Mouse (Mus musculus): ENCODE measurements around the gene Katnal1. TPM values are rescaled to one million over a fixed set of nuclear protein-coding genes. Genes with fewer than 3 reads are reported as not detected.

Gene Katnal1
- polyA plus RNA-seq, 1 experiment, result 10.1 TPM

DNA sequence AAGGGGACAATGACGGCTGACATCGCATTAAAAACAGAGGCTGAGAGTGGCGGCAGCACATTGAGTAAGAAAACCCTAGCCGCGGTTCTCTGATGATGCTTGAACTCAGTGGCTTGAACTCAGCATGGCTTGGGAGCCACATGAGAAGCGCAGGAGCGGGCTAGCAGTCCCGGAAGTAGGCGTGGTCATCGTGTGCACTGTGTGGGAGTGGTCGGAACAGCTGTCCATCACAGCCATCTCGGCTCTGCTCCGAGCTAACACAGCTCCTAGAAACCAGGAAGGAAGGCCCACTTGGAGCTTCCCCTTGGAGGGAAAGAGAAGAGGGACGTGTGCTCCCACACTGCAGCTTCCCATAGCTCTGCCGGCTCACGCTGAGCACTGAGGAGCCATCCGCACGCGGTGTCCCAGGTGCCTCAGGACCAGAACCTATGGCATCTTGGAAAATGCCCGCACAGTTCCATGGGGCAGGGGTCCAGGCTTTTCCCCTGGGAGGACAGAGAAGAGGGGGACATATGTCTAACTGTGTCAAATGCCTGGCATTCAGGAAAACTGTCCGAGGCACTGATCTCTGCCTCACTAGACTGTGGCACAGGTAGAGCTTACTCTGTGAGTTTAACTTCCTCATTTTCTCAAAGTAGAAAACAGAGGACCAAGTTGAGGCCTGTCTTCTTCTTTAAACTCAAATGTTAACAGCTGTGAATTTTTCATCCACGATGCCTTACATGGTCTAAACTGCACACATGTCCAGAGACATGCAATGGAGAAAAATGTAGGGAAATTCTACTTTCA is 43.1 kb downstream of the Katnal1 start:
- Histone ChIP-seq H3K4me3 (replicated peaks; ENCODE audit: control insufficient read depth, low read depth, low read length) (no peak overlapping the region), H3K27ac (ENCODE audit: control insufficient read depth, insufficient read depth, low read depth, low read length, poor library complexity) (no peak overlapping the region), H3K4me1 (ENCODE audit: control insufficient read depth, insufficient read depth, low read length) (no peaks in the 10 kb centered on the region; the same call in 1 of the 2 replicates)
- TF ChIP-seq POLR2A (IDR thresholded peaks at IDR 0.05; ENCODE audit: borderline replicate concordance, control insufficient read depth, low read depth, low read length), result no peak
- no peak for TF ChIP-seq CTCF (IDR thresholded peaks at IDR 0.05; ENCODE audit: control insufficient read depth, insufficient read depth, low read length)
- WGBS, result 82% methylated on average over 22 of the region's 22 CpGs

DNA sequence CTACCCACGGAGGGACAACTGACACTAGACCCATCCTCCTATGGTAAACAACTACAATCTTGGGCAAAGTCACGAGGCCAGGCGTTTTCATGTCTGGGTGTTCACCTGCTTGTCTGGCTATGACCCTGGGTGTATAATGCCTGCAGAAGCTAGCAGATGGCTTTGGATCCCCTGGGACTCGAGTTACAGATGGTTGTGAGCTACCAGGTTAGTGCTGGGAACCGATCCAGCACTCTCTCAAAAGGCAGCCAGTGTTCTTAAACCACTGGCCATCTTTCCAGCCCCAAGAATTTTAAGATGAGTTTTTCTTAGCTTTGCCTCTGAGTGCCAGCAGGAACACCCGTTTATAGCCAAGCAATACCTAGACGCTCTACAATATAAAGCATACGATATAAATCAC is 45.4 kb downstream of the Katnal1 start:
- H3K4me3 ChIP-seq (replicated peaks; ENCODE audit: control insufficient read depth, low read depth, low read length), result no peak overlapping the region
- H3K4me1 ChIP-seq (ENCODE audit: control insufficient read depth, insufficient read depth, low read length), result no peaks in the 10 kb centered on the region; the same call in 1 of the 2 replicates
- no peak overlapping the region for H3K27ac ChIP-seq (ENCODE audit: control insufficient read depth, insufficient read depth, low read depth, low read length, poor library complexity)
- TF ChIP-seq POLR2A (IDR thresholded peaks at IDR 0.05; ENCODE audit: borderline replicate concordance, control insufficient read depth, low read depth, low read length), result no peak
- no peak for TF ChIP-seq CTCF (IDR thresholded peaks at IDR 0.05; ENCODE audit: control insufficient read depth, insufficient read depth, low read length)
- 82% methylated on average over 8 of the region's 8 CpGs for WGBS

DNA sequence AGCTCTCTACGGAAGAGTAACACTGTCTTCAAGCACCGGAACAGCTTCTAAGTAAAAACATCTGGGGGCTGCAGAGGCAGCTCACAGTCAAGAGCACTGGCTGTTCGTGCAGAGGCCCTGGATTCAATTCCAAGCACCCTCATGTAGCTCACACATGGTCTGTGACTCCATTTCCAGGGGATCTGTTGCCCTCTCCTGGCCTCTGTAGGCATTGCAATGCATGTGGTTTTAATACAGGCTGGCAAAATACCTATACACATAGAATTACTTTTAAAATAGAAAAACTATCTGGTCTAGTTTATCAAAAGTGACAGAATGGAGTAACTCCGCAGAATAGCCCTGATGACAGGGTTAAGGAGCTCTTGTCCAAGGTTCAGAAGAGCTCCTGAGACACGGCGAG is 49.9 kb downstream of the Katnal1 start:
- TF ChIP-seq CTCF (IDR thresholded peaks at IDR 0.05; ENCODE audit: control insufficient read depth, insufficient read depth, low read length) (peak; percentile 30; the same call in 1 of the 2 replicates), POLR2A (IDR thresholded peaks at IDR 0.05; ENCODE audit: borderline replicate concordance, control insufficient read depth, low read depth, low read length) (no peak)
- Histone ChIP-seq H3K27ac (ENCODE audit: control insufficient read depth, insufficient read depth, low read depth, low read length, poor library complexity) (no peak overlapping the region), H3K4me1 (ENCODE audit: control insufficient read depth, insufficient read depth, low read length) (no peaks in the 10 kb centered on the region), H3K4me3 (replicated peaks; ENCODE audit: control insufficient read depth, low read depth, low read length) (no peak overlapping the region)
- 92% methylated on average over 6 of the region's 6 CpGs for WGBS

DNA sequence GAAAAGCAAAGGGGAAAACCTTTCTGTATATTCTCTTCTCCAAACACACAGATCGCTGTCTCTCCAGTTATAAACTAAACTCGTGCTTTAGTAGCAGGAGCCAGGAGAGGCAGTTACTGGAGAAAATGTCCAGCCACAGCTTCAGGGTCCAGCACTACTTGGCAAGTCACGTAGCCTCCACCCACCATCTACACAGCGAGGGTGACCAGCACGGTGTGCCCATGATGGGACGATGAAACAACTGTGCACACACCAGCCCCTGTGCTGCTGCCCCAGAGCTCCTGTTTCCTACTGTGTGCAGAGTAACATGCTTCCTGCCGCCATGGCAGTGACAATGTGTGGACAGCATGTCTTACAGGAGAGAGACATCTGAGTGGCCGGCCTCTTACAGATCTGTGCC is 56.0 kb downstream of the Katnal1 start:
- 94% methylated on average over 8 of the region's 8 CpGs for WGBS

DNA sequence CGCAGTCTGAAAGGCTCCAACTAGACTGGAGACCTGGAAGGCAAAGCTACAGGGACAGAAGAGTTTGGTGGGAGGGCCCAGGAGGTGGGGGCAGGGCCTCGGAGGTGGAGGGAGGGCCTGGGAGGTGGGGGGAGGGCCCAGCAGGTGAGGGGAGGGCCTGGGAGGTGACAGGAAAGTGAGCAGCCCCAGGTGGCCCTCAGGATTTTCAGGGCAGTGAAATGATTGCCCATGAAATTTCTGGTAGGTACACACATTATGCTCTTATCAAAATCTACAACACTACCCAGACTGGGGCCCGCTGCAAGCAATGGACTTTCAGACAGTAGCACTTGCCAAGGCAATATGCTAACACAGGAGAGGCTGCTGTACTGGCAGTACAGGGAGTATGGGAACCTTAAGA is 59.5 kb downstream of the Katnal1 start:
- no peak overlapping the region for H3K4me3 ChIP-seq (replicated peaks; ENCODE audit: control insufficient read depth, low read depth, low read length)
- TF ChIP-seq CTCF (IDR thresholded peaks at IDR 0.05; ENCODE audit: control insufficient read depth, insufficient read depth, low read length) (no peak), POLR2A (IDR thresholded peaks at IDR 0.05; ENCODE audit: borderline replicate concordance, control insufficient read depth, low read depth, low read length) (no peak)
- H3K4me1 ChIP-seq (ENCODE audit: control insufficient read depth, insufficient read depth, low read length), result peaks cover 1% of the 10 kb centered on the region; the same call in 1 of the 2 replicates
- H3K27ac ChIP-seq (ENCODE audit: control insufficient read depth, insufficient read depth, low read depth, low read length, poor library complexity), result no peak overlapping the region
- WGBS, result 87% methylated on average over 3 of the region's 3 CpGs

More for the DNA sequence above, 56.0 kb downstream of the Katnal1 start:
- Histone ChIP-seq H3K4me1 (ENCODE audit: control insufficient read depth, insufficient read depth, low read length) (peaks cover under 1% of the 10 kb centered on the region; the same call in 1 of the 2 replicates), H3K4me3 (replicated peaks; ENCODE audit: control insufficient read depth, low read depth, low read length) (no peak overlapping the region), H3K27ac (ENCODE audit: control insufficient read depth, insufficient read depth, low read depth, low read length, poor library complexity) (no peak overlapping the region)
- no peak for TF ChIP-seq CTCF (IDR thresholded peaks at IDR 0.05; ENCODE audit: control insufficient read depth, insufficient read depth, low read length)
- no peak for TF ChIP-seq POLR2A (IDR thresholded peaks at IDR 0.05; ENCODE audit: borderline replicate concordance, control insufficient read depth, low read depth, low read length)

DNA sequence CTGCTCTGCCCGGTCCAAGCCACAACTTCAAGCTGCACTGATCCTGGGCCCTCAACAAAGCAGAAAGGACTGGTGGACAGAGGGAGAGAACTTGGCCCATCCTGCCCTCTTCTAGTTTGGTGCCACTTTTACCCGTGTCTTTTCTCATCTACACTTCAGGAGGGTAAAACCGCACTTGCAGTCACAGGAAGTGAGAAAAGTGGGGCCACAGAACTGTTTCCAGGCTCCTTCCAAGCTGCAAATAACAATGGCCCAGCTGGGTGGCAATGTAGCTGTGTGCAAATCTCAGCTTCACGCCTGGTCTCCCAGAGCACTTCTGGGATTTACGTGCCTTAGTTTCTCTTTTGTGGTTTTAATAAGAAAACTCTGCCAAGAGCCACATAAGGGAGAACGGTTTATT is 61.4 kb downstream of the Katnal1 start:
- Histone ChIP-seq H3K4me3 (replicated peaks; ENCODE audit: control insufficient read depth, low read depth, low read length) (no peak overlapping the region), H3K27ac (ENCODE audit: control insufficient read depth, insufficient read depth, low read depth, low read length, poor library complexity) (peak overlapping the region; percentile 70), H3K4me1 (ENCODE audit: control insufficient read depth, insufficient read depth, low read length) (peaks cover 1% of the 10 kb centered on the region; the same call in 1 of the 2 replicates)
- WGBS, result 36% methylated on average over 6 of the region's 6 CpGs
- TF ChIP-seq POLR2A (IDR thresholded peaks at IDR 0.05; ENCODE audit: borderline replicate concordance, control insufficient read depth, low read depth, low read length) (no peak), CTCF (IDR thresholded peaks at IDR 0.05; ENCODE audit: control insufficient read depth, insufficient read depth, low read length) (no peak)

DNA sequence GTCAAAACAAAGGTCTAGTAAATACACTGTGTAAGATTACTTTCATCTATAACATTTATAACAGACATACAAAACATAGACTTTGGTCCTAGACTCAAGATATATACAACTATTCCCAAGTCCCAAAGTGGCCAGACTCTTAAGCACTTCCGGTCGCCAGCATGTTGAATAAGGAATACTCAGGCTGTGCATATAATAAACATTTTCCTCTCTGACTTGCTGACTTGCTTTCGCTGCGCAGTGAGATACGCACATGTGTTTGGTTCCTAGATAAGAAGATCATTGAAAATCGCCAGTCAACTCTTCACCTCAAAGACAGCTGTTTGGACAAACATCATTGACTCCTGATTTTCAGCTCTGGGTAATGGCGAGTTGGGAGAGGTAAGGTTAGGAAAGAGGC is 61.9 kb downstream of the Katnal1 start:
- Histone ChIP-seq H3K4me1 (ENCODE audit: control insufficient read depth, insufficient read depth, low read length) (peaks cover 1% of the 10 kb centered on the region; the same call in 1 of the 2 replicates), H3K4me3 (replicated peaks; ENCODE audit: control insufficient read depth, low read depth, low read length) (no peak overlapping the region), H3K27ac (ENCODE audit: control insufficient read depth, insufficient read depth, low read depth, low read length, poor library complexity) (peak overlapping the region; percentile 70; the same call in 1 of the 2 replicates)
- WGBS, result 73% methylated on average over 7 of the region's 7 CpGs
- TF ChIP-seq CTCF (IDR thresholded peaks at IDR 0.05; ENCODE audit: control insufficient read depth, insufficient read depth, low read length) (no peak), POLR2A (IDR thresholded peaks at IDR 0.05; ENCODE audit: borderline replicate concordance, control insufficient read depth, low read depth, low read length) (no peak)

DNA sequence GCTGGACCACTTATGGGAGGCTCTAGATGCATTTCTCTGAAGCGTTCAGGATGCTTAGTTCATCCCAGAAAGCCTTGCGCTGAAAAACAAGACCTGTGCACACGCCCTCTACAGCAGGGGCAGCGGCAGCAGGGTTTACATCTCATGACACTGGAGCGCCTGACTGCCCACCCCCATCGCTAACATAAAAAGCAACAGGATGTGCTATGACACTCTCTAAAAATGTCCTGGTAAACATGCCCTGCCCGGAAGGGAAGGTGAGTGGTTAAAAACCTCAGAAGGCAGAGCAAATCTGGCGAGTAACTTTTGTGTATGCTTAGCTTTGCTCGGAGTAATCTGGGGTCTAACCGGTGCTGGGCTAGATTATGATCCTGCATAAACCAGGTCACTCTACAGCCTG is 62.5 kb downstream of the Katnal1 start:
- TF ChIP-seq POLR2A (IDR thresholded peaks at IDR 0.05; ENCODE audit: borderline replicate concordance, control insufficient read depth, low read depth, low read length), result no peak
- no peak for TF ChIP-seq CTCF (IDR thresholded peaks at IDR 0.05; ENCODE audit: control insufficient read depth, insufficient read depth, low read length)
- peak overlapping the region; percentile 54 for H3K27ac ChIP-seq (ENCODE audit: control insufficient read depth, insufficient read depth, low read depth, low read length, poor library complexity)
- WGBS, result 15% methylated on average over 10 of the region's 10 CpGs

More for the DNA sequence above, 62.5 kb downstream of the Katnal1 start:
- no peak overlapping the region for H3K4me3 ChIP-seq (replicated peaks; ENCODE audit: control insufficient read depth, low read depth, low read length)
- peaks cover 1% of the 10 kb centered on the region; the same call in 1 of the 2 replicates for H3K4me1 ChIP-seq (ENCODE audit: control insufficient read depth, insufficient read depth, low read length)
